Mouse (Mus musculus): ENCODE results near the gene Fscn1. TPM values are rescaled to one million over a fixed set of nuclear protein-coding genes. Genes with fewer than 3 reads are reported as not detected.
A peak's percentile ranks its signal among the peaks of the same experiment; 100 is the strongest.

Fscn1 gene
- total RNA-seq, 2 experiments from 2014 or later: 26.5 to 37.6 TPM

- no peak for DNase-seq
- intact Hi-C loops (cut with DNase I): loop anchor here (1.0 to 5.0 kb wide), 3 partner anchors 52 to 164 kb away; no protein-coding TSS in a partner anchor
Measured at GRCm38 (mm10) chr5:142932731-142933130, 27.4 kb upstream of the Fscn1 start.

DNA sequence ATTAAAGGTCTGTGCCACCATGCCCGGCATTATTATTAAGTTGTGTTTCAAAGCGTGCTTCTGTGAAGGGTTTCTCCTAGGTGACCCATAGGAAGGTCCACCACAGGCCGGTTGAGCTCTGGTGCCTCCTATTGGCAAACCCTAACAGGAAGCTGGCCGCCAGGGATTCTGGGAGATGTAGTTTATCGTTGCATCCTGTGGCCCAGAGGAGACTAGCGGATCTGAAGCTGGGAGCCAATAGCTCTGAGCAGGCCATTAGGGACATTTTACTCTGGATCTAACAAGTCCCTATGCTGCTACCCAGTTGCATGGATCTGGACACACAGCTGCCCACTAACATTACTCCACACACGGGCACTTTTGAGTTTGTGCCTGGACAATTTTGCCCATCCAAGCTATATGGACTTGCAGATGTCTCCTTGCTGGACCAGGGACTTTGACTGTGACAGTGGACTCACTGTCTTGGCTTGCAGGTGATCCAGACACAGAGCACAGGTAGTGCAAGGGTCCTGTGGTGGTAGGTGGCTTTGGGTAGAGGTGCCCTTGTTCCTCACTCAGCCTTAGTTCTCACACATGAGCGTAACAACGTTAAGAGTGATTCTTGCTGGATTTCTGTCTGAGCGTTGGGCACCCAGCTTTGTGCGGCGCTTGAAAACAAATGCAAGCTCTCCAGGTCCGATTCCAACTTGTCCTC is 24.4 kb upstream of the Fscn1 start:
- intact Hi-C loops (cut with DNase I): loop anchor here (1.0 kb wide), 2 partner anchors 102 to 131 kb away; no protein-coding TSS in a partner anchor
- peak; percentile 72 to 73 for DNase-seq

- intact Hi-C loops (cut with DNase I): loop anchor here (1.0 kb wide), 2 partner anchors 101 to 130 kb away; no protein-coding TSS in a partner anchor
- DNase-seq: peak; percentile 89 to 91
Measured at GRCm38 (mm10) chr5:142936336-142936719, 23.8 kb upstream of the Fscn1 start.

DNA sequence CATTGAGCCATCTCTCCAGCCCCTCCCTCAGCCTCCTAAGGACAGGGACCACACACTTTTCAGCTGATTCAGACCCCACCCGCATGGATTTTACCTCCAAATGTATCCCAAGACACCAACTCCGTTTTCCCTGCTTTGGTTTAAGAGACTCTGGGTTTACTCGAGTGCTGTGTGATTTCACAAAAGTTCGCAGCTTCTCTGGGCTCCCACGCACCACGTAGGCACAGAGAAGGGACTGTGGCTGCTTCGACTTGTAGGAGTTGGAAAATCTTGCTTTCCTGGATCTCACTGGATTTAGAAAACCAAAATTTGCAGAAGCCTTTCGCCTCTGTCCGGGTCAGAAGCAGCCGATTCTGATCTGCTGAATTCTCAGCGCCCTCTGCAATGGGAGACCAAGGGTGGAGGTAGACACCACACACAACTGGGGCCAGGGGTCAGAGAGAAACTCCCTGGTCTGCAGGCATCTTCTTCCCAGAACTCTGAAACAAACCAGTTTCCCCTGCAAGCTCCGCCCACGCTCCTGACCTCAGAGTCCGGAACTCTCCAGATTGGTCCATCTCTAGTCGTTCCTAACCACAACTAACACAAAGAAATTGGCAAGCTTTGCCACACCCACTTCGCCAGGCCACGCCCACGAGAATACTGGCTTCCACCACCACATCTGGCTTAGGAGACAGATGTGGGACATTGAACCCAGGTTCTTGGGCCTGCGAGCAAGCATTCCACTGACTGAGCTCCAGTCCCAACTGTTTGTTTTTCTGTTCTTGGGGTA is 22.0 kb upstream of the Fscn1 start:
- DNase-seq: peak in 1 of 2 experiments; percentile 36
- intact Hi-C loops (cut with DNase I): no loop called here

- intact Hi-C loops (cut with DNase I): no loop called here
- no peak for DNase-seq
Measured at GRCm38 (mm10) chr5:142940393-142940792, 19.8 kb upstream of the Fscn1 start.

- intact Hi-C loops (cut with DNase I): no loop called here
- DNase-seq: peak in 1 of 2 experiments; percentile 50
Measured at GRCm38 (mm10) chr5:142944979-142945682, 15.0 kb upstream of the Fscn1 start.

DNA sequence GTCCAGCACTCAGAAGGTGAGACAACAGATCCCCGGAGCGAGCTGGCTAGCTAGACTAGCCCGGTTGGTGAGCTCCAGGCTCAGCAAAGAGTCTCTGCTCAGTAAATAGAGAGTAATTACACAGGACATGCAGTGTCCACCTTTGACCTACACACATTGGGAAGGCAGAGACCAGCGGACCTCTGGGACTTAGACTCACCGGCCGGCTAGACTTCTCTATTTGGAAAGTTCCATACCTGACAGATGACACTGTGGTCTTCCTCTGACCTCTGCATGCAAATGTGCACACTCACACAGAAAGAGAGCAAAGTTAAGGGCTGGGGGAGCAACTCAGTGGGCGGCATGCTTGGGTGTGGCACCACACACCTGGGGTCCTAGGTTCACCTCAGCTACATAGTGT is 12.7 kb upstream of the Fscn1 start:
- DNase-seq: no peak
- intact Hi-C loops (cut with DNase I): loop anchor here (2.0 kb wide), 1 partner anchor 13 kb away; the partner anchor contains the start of gene Fscn1

DNA sequence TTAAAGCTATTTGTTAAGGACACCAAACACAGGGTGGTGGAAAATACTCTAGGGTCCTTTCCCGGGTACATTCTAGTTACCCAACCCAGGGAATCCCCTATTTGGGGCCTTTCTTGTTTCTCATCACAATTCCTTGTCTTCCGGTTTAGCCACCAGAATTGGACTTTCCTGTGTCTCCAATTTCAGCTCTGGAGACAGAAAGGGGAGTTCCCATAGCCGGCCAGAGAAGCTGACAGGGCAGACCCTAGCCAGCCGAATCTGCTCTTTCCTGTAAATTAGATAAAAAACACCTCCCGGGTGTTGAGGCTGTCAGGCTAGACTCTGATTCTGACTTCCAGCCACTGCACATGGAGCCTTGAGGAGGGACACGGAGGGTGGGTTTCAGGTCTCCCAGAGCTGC is 10.6 kb upstream of the Fscn1 start:
- DNase-seq: no peak
- intact Hi-C loops (cut with DNase I): no loop called here

DNA sequence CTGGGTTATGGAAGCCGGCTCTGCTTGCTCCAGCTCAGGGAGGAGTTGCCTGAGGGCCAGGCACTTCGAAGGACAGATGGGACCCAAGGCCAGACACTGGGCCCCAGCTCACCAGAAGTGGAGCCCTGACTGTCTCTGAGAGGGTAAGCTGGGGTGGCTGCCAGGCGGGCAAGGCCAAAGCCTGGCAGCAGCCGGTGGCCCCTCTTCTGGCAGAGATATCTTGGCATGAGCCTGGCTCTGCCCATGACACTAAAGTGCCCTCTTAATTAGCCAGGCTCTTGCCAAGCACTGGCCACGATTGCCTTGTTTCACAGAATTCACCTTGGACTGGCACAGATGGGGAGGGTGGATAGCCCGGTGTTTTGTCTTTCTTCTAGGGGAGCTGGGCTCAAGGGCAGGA is 9.7 kb upstream of the Fscn1 start:
- no peak for DNase-seq

DNA sequence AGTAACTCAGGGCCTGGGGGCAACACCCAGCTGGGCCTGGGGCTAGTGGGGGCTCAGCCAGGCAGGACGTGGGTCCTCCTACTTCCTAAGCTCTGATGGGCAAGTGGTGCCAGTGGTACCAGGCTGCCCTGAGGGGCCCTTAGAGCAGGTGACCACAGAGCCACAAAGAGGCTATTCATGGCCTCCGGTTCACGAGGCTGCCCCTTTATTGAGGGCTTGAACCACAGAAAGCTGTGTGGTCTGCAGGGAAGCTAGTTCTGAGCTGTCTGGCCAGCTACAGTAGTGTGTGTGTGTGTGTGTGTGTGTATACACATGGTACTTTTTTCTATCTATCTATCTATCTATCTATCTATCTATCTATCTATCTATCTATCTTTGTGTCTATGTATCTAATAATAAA is 6.5 kb upstream of the Fscn1 start:
- no peak for DNase-seq
- intact Hi-C loops (cut with DNase I): no loop called here

More for the DNA sequence above, 9.7 kb upstream of the Fscn1 start:
- intact Hi-C loops (cut with DNase I): no loop called here

DNA sequence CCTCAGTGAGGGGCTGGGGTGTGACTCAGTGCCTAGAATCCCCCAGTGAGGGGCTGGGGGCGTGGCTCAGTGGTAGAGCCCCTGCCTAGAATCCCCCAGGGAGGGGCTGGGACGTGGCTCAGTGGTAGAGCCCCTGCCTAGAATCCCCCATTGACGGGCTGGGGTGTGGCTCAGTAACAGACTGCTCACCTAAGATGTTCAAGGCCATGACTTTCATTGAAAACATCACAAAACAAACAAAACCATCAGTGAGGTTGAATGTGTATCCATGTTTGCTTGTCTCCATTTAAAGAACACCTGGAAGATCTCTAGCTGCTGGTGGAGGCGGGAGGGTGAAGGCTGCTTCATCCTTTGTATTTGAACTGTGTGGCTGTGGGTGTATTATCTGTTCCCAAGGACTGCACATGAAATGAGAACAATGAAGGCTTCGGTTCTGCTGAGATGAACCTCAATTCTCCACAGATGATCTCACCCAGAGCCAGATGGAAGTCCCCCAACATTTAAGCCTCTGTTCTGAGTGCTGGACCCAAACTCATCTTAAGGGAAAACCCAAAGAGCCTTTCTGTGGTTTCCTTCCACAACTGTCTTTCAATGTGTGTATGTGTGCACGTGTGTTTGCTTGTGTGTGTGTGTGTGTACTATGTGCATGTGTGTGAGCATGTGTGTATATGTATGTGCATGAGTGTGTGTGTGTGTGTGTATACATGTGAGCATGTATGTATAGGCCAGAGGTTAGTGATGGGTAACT is 3.0 kb upstream of the Fscn1 start:
- intact Hi-C loops (cut with DNase I): no loop called here
- no peak for DNase-seq

DNA sequence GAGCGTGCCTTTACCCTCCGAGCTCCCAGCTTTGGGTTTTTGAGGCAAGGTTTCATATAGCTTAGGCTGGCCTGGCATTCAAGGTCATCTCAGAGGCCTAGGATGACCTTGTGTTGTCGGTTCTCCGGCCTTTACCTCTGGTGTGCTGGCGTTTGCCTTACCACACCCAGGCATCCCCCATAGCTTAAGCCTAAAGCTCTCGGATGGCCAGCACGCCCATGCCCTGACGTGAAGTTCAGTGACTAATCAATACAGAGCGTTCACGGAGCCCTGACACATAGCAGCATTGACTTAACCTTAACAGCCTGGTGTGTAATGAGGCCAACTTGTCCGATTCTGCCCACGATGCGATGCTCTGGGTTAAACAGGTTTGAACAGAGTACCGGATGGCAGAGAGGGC is 1.7 kb upstream of the Fscn1 start:
- no peak for DNase-seq
- intact Hi-C loops (cut with DNase I): no loop called here

DNA sequence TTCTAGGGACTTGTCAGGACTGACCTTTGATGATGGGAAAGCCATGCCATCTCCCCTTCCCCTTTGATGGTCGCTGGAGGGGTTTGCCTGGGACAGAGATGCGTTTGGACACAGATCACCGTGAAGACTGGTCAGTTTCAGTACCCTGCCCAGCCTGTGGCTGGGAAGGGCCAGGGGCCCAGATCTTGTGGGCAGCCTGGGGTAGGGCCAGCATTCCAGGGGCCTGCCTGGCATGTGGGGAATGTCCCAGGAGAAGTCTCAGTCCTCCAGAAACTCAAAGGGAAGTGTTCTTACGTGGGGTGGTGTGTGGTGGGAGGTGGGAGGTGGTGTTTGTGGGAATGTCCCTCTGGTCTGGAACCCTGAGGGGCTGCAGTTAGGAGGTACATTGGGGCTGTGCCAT is 987 bp upstream of the Fscn1 start:
- intact Hi-C loops (cut with DNase I): no loop called here
- DNase-seq: no peak

GRCm38 (mm10) chr5:142960775-142961271 is 680 bp downstream of the Fscn1 start:
- peak; percentile 29 to 45 for DNase-seq
- intact Hi-C loops (cut with DNase I): loop anchor here (2.0 kb wide), 1 partner anchor 14 kb away; no protein-coding TSS in a partner anchor

- DNase-seq: peak in 1 of 2 experiments; percentile 41
- intact Hi-C loops (cut with DNase I): loop anchor here (2.0 kb wide), 1 partner anchor 15 kb away; no protein-coding TSS in a partner anchor
Measured at GRCm38 (mm10) chr5:142961398-142961880, 1.3 kb downstream of the Fscn1 start.

- DNase-seq: peak; percentile 83 to 85
- intact Hi-C loops (cut with DNase I): loop anchor here (1.0 to 2.0 kb wide), 3 partner anchors 15 to 55 kb away; no protein-coding TSS in a partner anchor
Measured at GRCm38 (mm10) chr5:142961881-142962443, 1.8 kb downstream of the Fscn1 start.

GRCm38 (mm10) chr5:142962444-142962961 is 2.4 kb downstream of the Fscn1 start:
- intact Hi-C loops (cut with DNase I): loop anchor here (1.0 kb wide), 2 partner anchors 36 to 55 kb away; no protein-coding TSS in a partner anchor
- no peak for DNase-seq

DNA sequence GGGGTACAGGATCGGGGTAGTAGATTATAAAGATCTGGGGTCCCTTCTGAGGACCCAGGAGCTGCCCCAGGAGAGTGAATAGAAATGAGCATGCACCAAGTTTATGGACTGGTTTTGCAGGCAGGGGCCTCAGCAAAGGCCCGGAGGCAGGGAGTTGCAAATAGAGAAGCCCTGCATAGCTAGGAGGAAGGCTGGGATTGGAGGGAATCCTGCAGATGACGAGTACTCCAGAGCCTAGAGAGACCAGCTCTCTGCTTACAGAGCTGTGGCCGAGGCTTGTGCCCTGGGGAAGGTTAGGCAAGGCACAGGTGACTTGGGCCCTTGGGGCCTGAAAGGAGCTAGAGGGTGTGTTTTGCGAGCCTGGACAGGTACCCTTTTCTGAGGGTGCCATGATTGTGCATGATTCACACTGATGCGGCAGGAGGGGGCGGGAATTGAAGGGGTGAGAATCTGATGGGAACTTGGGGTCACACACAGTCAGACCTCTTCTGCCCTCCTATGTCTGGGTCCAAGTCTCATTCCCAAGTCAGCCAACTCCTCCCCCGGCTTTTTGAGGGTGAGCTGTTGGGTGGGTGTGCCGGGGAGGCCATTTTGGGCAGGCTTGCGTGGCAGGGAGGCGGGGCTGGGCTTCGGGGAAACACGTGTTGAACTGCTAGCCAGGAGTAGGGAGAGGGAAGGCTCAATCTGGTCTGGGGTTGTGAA is 3.0 kb downstream of the Fscn1 start:
- intact Hi-C loops (cut with DNase I): no loop called here
- DNase-seq: peak; percentile 44 to 53
